Mouse (Mus musculus): ENCODE data around the gene Irx4. TPM values are rescaled to one million over a fixed set of nuclear protein-coding genes. Genes with fewer than 3 reads are reported as not detected.
A peak's percentile ranks its signal among the peaks of the same experiment; 100 is the strongest.

The Irx4 gene
- polyA plus RNA-seq (2014; fragmentation: Nextera tagmentation; extraction: Ambion mirVana), result 0.07 and 0.16 TPM in 2 replicates

- Histone ChIP-seq H3K4me1 (replicated peaks; ENCODE audit: control insufficient read depth, insufficient read depth, low read length) (peaks cover 10% of the 10 kb centered on the region), H3K27me3 (replicated peaks; ENCODE audit: control insufficient read depth, insufficient read depth, low read length) (peaks cover 86% of the 10 kb centered on the region), H3K36me3 (ENCODE audit: control insufficient read depth, insufficient read depth, low read length) (no peaks in the 10 kb centered on the region), H3K4me2 (ENCODE audit: low read length) (peak within 1 kb of the TSS; percentile 57), H3K9me3 (ENCODE audit: control insufficient read depth, low read length) (no peaks in the 10 kb centered on the region), H3K9ac (ENCODE audit: low read length) (no peak within 1 kb of the TSS), H3K27ac (ENCODE audit: low read depth) (no peak within 1 kb of the TSS), H3K4me3 (ENCODE audit: low read depth, low read length) (peak within 1 kb of the TSS; percentile 29)
- WGBS, result under 1% methylated on average over 78 of the region's 86 CpGs
- ATAC-seq (replicated peaks; ENCODE audit: low FRiP score, low TSS enrichment, low read depth), result no peak
- peak; percentile 59 for DNase-seq (ENCODE audit: low spot score)
Measured at GRCm38 (mm10) chr13:73260354-73261035, at the start of gene Irx4. Irx4 (plus strand) TSS chr13:73260479.

GRCm38 (mm10) chr13:73214301-73214700, 46.0 kb upstream of the Irx4 start:
- no peaks in the 10 kb centered on the region for H3K4me1 ChIP-seq (replicated peaks; ENCODE audit: control insufficient read depth, insufficient read depth, low read length)
- H3K4me3 ChIP-seq (ENCODE audit: low read depth, low read length), result no peak overlapping the region
- no peak for ATAC-seq (replicated peaks; ENCODE audit: low FRiP score, low TSS enrichment, low read depth)
- H3K27me3 ChIP-seq (replicated peaks; ENCODE audit: control insufficient read depth, insufficient read depth, low read length), result no peaks in the 10 kb centered on the region
- H3K36me3 ChIP-seq (ENCODE audit: control insufficient read depth, insufficient read depth, low read length), result no peaks in the 10 kb centered on the region
- WGBS, result 60% methylated on average over 10 of the region's 10 CpGs
- peak; percentile 18 for DNase-seq (ENCODE audit: low spot score)
- H3K4me2 ChIP-seq (ENCODE audit: low read length), result no peak overlapping the region
- H3K9ac ChIP-seq (ENCODE audit: low read length), result no peak overlapping the region
- H3K9me3 ChIP-seq (ENCODE audit: control insufficient read depth, low read length), result no peaks in the 10 kb centered on the region
- H3K27ac ChIP-seq (ENCODE audit: low read depth), result no peak overlapping the region

GRCm38 (mm10) chr13:73236461-73236860, 23.8 kb upstream of the Irx4 start:
- 45% methylated on average over 8 of the region's 8 CpGs for WGBS
- ATAC-seq (replicated peaks; ENCODE audit: low FRiP score, low TSS enrichment, low read depth) (no peak), DNase-seq (ENCODE audit: low spot score) (no peak)
- no peaks in the 10 kb centered on the region for H3K9me3 ChIP-seq (ENCODE audit: control insufficient read depth, low read length)
- H3K4me1 ChIP-seq (replicated peaks; ENCODE audit: control insufficient read depth, insufficient read depth, low read length), result no peaks in the 10 kb centered on the region
- no peak overlapping the region for H3K4me3 ChIP-seq (ENCODE audit: low read depth, low read length)
- no peaks in the 10 kb centered on the region for H3K36me3 ChIP-seq (ENCODE audit: control insufficient read depth, insufficient read depth, low read length)
- H3K4me2 ChIP-seq (ENCODE audit: low read length), result no peak overlapping the region
- no peaks in the 10 kb centered on the region for H3K27me3 ChIP-seq (replicated peaks; ENCODE audit: control insufficient read depth, insufficient read depth, low read length)
- H3K9ac ChIP-seq (ENCODE audit: low read length), result no peak overlapping the region
- no peak overlapping the region for H3K27ac ChIP-seq (ENCODE audit: low read depth)

GRCm38 (mm10) chr13:73239191-73239746, 21.0 kb upstream of the Irx4 start:
- Histone ChIP-seq H3K27ac (ENCODE audit: low read depth) (no peak overlapping the region), H3K4me2 (ENCODE audit: low read length) (no peak overlapping the region), H3K9me3 (ENCODE audit: control insufficient read depth, low read length) (no peaks in the 10 kb centered on the region), H3K4me1 (replicated peaks; ENCODE audit: control insufficient read depth, insufficient read depth, low read length) (no peaks in the 10 kb centered on the region), H3K4me3 (ENCODE audit: low read depth, low read length) (no peak overlapping the region), H3K36me3 (ENCODE audit: control insufficient read depth, insufficient read depth, low read length) (no peaks in the 10 kb centered on the region), H3K27me3 (replicated peaks; ENCODE audit: control insufficient read depth, insufficient read depth, low read length) (no peaks in the 10 kb centered on the region), H3K9ac (ENCODE audit: low read length) (no peak overlapping the region)
- ATAC-seq (replicated peaks; ENCODE audit: low FRiP score, low TSS enrichment, low read depth) (no peak), DNase-seq (ENCODE audit: low spot score) (no peak)
- WGBS, result 89% methylated on average over 4 of the region's 4 CpGs

GRCm38 (mm10) chr13:73242556-73242955, 17.7 kb upstream of the Irx4 start:
- ATAC-seq (replicated peaks; ENCODE audit: low FRiP score, low TSS enrichment, low read depth) (no peak), DNase-seq (ENCODE audit: low spot score) (no peak)
- 92% methylated on average over 5 of the region's 5 CpGs for WGBS
- Histone ChIP-seq H3K9ac (ENCODE audit: low read length) (no peak overlapping the region), H3K27ac (ENCODE audit: low read depth) (no peak overlapping the region), H3K4me1 (replicated peaks; ENCODE audit: control insufficient read depth, insufficient read depth, low read length) (no peaks in the 10 kb centered on the region), H3K4me2 (ENCODE audit: low read length) (no peak overlapping the region), H3K4me3 (ENCODE audit: low read depth, low read length) (no peak overlapping the region), H3K9me3 (ENCODE audit: control insufficient read depth, low read length) (no peaks in the 10 kb centered on the region), H3K36me3 (ENCODE audit: control insufficient read depth, insufficient read depth, low read length) (no peaks in the 10 kb centered on the region), H3K27me3 (replicated peaks; ENCODE audit: control insufficient read depth, insufficient read depth, low read length) (no peaks in the 10 kb centered on the region)

GRCm38 (mm10) chr13:73246961-73247360, 13.3 kb upstream of the Irx4 start:
- Histone ChIP-seq H3K9me3 (ENCODE audit: control insufficient read depth, low read length) (no peaks in the 10 kb centered on the region), H3K4me1 (replicated peaks; ENCODE audit: control insufficient read depth, insufficient read depth, low read length) (no peaks in the 10 kb centered on the region), H3K36me3 (ENCODE audit: control insufficient read depth, insufficient read depth, low read length) (no peaks in the 10 kb centered on the region), H3K4me2 (ENCODE audit: low read length) (no peak overlapping the region), H3K27me3 (replicated peaks; ENCODE audit: control insufficient read depth, insufficient read depth, low read length) (0 out of 2 replicates have a peak, but pooled peaks cover 11% of the 10 kb centered on the region), H3K4me3 (ENCODE audit: low read depth, low read length) (no peak overlapping the region), H3K9ac (ENCODE audit: low read length) (no peak overlapping the region), H3K27ac (ENCODE audit: low read depth) (no peak overlapping the region)
- DNase-seq (ENCODE audit: low spot score), result no peak
- no peak for ATAC-seq (replicated peaks; ENCODE audit: low FRiP score, low TSS enrichment, low read depth)
- 84% methylated on average over 4 of the region's 4 CpGs for WGBS

GRCm38 (mm10) chr13:73251222-73251621, 9.1 kb upstream of the Irx4 start:
- Histone ChIP-seq H3K4me1 (replicated peaks; ENCODE audit: control insufficient read depth, insufficient read depth, low read length) (no peaks in the 10 kb centered on the region), H3K9me3 (ENCODE audit: control insufficient read depth, low read length) (no peaks in the 10 kb centered on the region), H3K4me3 (ENCODE audit: low read depth, low read length) (no peak overlapping the region), H3K36me3 (ENCODE audit: control insufficient read depth, insufficient read depth, low read length) (no peaks in the 10 kb centered on the region), H3K9ac (ENCODE audit: low read length) (no peak overlapping the region), H3K27ac (ENCODE audit: low read depth) (no peak overlapping the region), H3K27me3 (replicated peaks; ENCODE audit: control insufficient read depth, insufficient read depth, low read length) (peaks cover 11% of the 10 kb centered on the region; the same call in 1 of the 2 replicates), H3K4me2 (ENCODE audit: low read length) (no peak overlapping the region)
- no peak for DNase-seq (ENCODE audit: low spot score)
- ATAC-seq (replicated peaks; ENCODE audit: low FRiP score, low TSS enrichment, low read depth), result 0 out of 2 replicates have a peak, but pooled peaks have one; percentile 53
- 29% methylated on average over 7 of the region's 7 CpGs for WGBS

GRCm38 (mm10) chr13:73252022-73252421, 8.3 kb upstream of the Irx4 start:
- H3K9ac ChIP-seq (ENCODE audit: low read length), result no peak overlapping the region
- no peak overlapping the region for H3K27ac ChIP-seq (ENCODE audit: low read depth)
- H3K4me2 ChIP-seq (ENCODE audit: low read length), result no peak overlapping the region
- no peak for DNase-seq (ENCODE audit: low spot score)
- peaks cover 13% of the 10 kb centered on the region for H3K27me3 ChIP-seq (replicated peaks; ENCODE audit: control insufficient read depth, insufficient read depth, low read length)
- ATAC-seq (replicated peaks; ENCODE audit: low FRiP score, low TSS enrichment, low read depth), result no peak; the same call in 1 of the 2 replicates
- WGBS, result 55% methylated on average over 5 of the region's 5 CpGs
- H3K4me1 ChIP-seq (replicated peaks; ENCODE audit: control insufficient read depth, insufficient read depth, low read length), result no peaks in the 10 kb centered on the region
- H3K9me3 ChIP-seq (ENCODE audit: control insufficient read depth, low read length), result no peaks in the 10 kb centered on the region
- H3K36me3 ChIP-seq (ENCODE audit: control insufficient read depth, insufficient read depth, low read length), result no peaks in the 10 kb centered on the region
- H3K4me3 ChIP-seq (ENCODE audit: low read depth, low read length), result no peak overlapping the region

GRCm38 (mm10) chr13:73258415-73258814, 1.9 kb upstream of the Irx4 start:
- Histone ChIP-seq H3K4me1 (replicated peaks; ENCODE audit: control insufficient read depth, insufficient read depth, low read length) (peaks cover 4% of the 10 kb centered on the region), H3K4me2 (ENCODE audit: low read length) (no peak overlapping the region), H3K9ac (ENCODE audit: low read length) (no peak overlapping the region), H3K27ac (ENCODE audit: low read depth) (no peak overlapping the region), H3K9me3 (ENCODE audit: control insufficient read depth, low read length) (no peaks in the 10 kb centered on the region), H3K27me3 (replicated peaks; ENCODE audit: control insufficient read depth, insufficient read depth, low read length) (peaks cover 66% of the 10 kb centered on the region), H3K4me3 (ENCODE audit: low read depth, low read length) (no peak overlapping the region), H3K36me3 (ENCODE audit: control insufficient read depth, insufficient read depth, low read length) (no peaks in the 10 kb centered on the region)
- DNase-seq (ENCODE audit: low spot score) (no peak), ATAC-seq (replicated peaks; ENCODE audit: low FRiP score, low TSS enrichment, low read depth) (no peak)
- WGBS, result 67% methylated on average over 4 of the region's 4 CpGs

Measured in intestine, embryonic 14.5 days (tissue).